ENCODE assay signal across 21 mouse cellular contexts in genomic region chr6:46419827-46420226, GRCm38 (mm10).
"Had no signal": no experiment of that assay in that cellular context is flagged by ENCODE, and none has a peak within 500 bp of the region (broad histone marks: within the 10 kb centered on the region; RNA-seq: fewer than 3 reads in every experiment).

No protein-coding gene starts in this region.

- H3K9me3 ChIP-seq: limb, embryonic 10.5 days; limb, embryonic 13.5 days; liver, embryonic 12.5 days; liver, embryonic 15.5 days; lung, embryonic 15.5 days; megakaryocyte, embryonic 14.5 days; stomach, embryonic 15.5 days had no signal

- H3K36me3 ChIP-seq: limb, embryonic 10.5 days; limb, embryonic 13.5 days; liver, embryonic 12.5 days; liver, embryonic 15.5 days; lung, embryonic 15.5 days; stomach, embryonic 15.5 days had no signal

- H3K4me2 ChIP-seq: limb, embryonic 13.5 days; liver, embryonic 12.5 days; liver, embryonic 15.5 days; lung, embryonic 15.5 days; midbrain, embryonic 11.5 days; stomach, embryonic 15.5 days had no signal

- H3K27ac ChIP-seq: limb, embryonic 10.5 days; limb, embryonic 13.5 days; liver, embryonic 12.5 days; liver, embryonic 15.5 days; lung, embryonic 15.5 days; stomach, embryonic 15.5 days had no signal

- ATAC-seq: liver, embryonic 12.5 days had no signal

- H3K27me3 ChIP-seq: limb, embryonic 13.5 days; liver, embryonic 12.5 days; liver, embryonic 15.5 days; lung, embryonic 15.5 days; megakaryocyte, embryonic 14.5 days; stomach, embryonic 15.5 days had no signal

- H3K9ac ChIP-seq: limb, embryonic 13.5 days; liver, embryonic 12.5 days; liver, embryonic 15.5 days; lung, embryonic 15.5 days; stomach, embryonic 15.5 days had no signal

- H3K4me3 ChIP-seq: limb, embryonic 10.5 days; limb, embryonic 13.5 days; liver, embryonic 12.5 days; liver, embryonic 15.5 days; lung, embryonic 15.5 days; megakaryocyte, embryonic 14.5 days; stomach, embryonic 15.5 days had no signal

- H3K4me1 ChIP-seq: limb, embryonic 10.5 days; limb, embryonic 13.5 days; liver, embryonic 12.5 days; liver, embryonic 15.5 days; lung, embryonic 15.5 days; megakaryocyte, embryonic 14.5 days; stomach, embryonic 15.5 days had no signal

- DNase-seq: kidney, adult 11 months; kidney, adult 8-10 months; kidney, postnatal 10 days; kidney, postnatal 36 days; liver; lung, adult 18-20 months; lung, postnatal 10 days; lung, postnatal 36 days; midbrain, embryonic 14.5 days; retina, postnatal 1 day; right cerebral cortex, postnatal 25 days; spleen, adult 18-20 months; thymus, postnatal 25 days had no signal
